Mouse (Mus musculus): Measurements from ENCODE around the gene Fbxl2.

DNA sequence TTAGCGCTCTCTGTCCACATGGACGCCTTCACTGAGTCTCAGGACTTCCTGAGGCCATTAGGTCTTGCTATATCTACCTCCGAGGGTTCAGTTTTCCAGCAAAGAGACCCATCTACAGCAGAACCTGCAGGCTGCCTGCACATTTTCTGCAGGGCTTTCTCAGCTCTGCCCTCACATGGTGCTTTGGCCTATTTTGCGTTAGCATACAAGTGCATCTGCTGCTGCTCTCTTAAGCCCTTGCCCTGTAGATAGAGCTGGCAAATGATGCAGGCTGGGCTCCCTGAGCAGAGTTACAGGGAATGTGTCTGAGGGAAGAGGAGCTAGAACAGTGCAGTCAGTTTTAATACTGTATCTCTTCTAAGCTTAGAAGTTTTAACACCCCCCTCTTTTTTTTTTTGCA lies 71.0 kb downstream of the Fbxl2 start:
- no peak for TF ChIP-seq CTCF (IDR thresholded peaks at IDR 0.05; ENCODE audit: low read depth)
- TF ChIP-seq EP300 (IDR thresholded peaks at IDR 0.05; ENCODE audit: low read depth), result no peak

All from heart, postnatal 0 days (tissue).